Comparison of ENCODE assay signal across 8 mouse cellular contexts in the genomic region with DNA sequence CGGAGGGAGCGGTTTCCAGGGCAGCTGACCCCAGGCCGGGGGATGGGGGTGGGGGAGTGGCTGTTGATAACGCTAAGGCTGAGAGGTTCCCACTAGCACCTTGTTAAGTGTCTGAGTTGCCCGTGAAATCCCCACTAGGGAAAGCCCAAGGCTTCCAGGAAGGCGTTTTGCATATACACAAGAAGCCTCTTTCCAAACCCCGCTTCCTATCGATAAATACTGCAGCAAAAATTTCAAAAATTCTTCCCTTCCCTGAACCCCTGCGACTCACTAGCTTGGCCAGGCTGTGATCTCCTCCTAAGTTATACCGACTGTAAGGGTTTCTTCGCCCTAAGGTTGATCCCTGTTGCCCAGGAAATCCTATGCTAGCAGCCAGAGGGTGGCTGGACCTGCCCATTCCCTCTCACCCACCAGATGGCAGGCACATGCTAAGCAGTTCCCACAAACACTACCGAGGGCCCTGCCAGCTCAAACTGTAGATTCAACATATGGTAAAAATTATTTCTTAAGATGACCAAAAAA. TPM values are rescaled to one million over a fixed set of nuclear protein-coding genes. Genes with fewer than 3 reads are reported as not detected.
DNase-seq lines count a peak whose midpoint lies in the region; ATAC-seq and TF ChIP-seq lines count a peak whose summit lies in the region.

No protein-coding gene starts in this region.

- no peaks in the 10 kb centered on the region for H3K9me3 ChIP-seq in lung, embryonic 15.5 days

- H3K36me3 ChIP-seq in lung, embryonic 15.5 days: no peaks in the 10 kb centered on the region

- H3K9ac ChIP-seq in lung, embryonic 15.5 days: no peak overlapping the region

- WGBS in bone marrow, adult 2 months: 21% methylated on average over 12 of the region's 12 CpGs
- WGBS in lung, embryonic 15.5 days: 13% methylated on average over 12 of the region's 12 CpGs
- WGBS in olfactory bulb, adult 2 months: 22% methylated on average over 12 of the region's 12 CpGs

- no peak overlapping the region for H3K27ac ChIP-seq in bone marrow, adult 2 months (ENCODE audit: control insufficient read depth, insufficient read depth, low read depth, low read length, poor library complexity)
- H3K27ac ChIP-seq in embryonic fibroblast, embryonic 13.5 days (ENCODE audit: insufficient read depth, low read length): peak overlapping the region; percentile 76
- H3K27ac ChIP-seq in layer of hippocampus, adult 2 months: peak overlapping the region; percentile 88
- peak overlapping the region; percentile 56 for H3K27ac ChIP-seq in lung, embryonic 15.5 days
- peak overlapping the region; percentile 98 for H3K27ac ChIP-seq in olfactory bulb, adult 2 months (ENCODE audit: insufficient read depth, low read depth, low read length)

- intact Hi-C loops in heart, postnatal 36 days (cut with DNase I): loop anchor here (2.0 to 10.0 kb wide), 2 partner anchors 28 to 532 kb away; no protein-coding TSS in a partner anchor

- ATAC-seq in lung, embryonic 15.5 days (ENCODE audit: borderline replicate concordance, extremely low read depth, low FRiP score, low TSS enrichment): peak; percentile 68; the same call in 1 of the 2 replicates

- peak; percentile 40 for DNase-seq in CD4-positive helper T cell, adult 2 months (ENCODE audit: low read depth, low spot score)
- peak; percentile 50 to 51 for DNase-seq in heart, postnatal 36 days
- peak in 1 of 2 experiments; percentile 18 for DNase-seq in layer of hippocampus, adult 2 months (ENCODE audit: low spot score in 2 of 2)
- peak; percentile 53 to 59 for DNase-seq in urinary bladder, postnatal 36 days (ENCODE audit: low spot score in 2 of 2)

- TF ChIP-seq CTCF in bone marrow, adult 2 months (IDR thresholded peaks at IDR 0.05; ENCODE audit: control insufficient read depth, insufficient read depth, low read length): peak; percentile 64
- peak; percentile 67; the same call in 1 of the 2 replicates for TF ChIP-seq CTCF in embryonic fibroblast, embryonic 13.5 days (IDR thresholded peaks at IDR 0.05; ENCODE audit: borderline replicate concordance, insufficient read depth, low read length)
- no peak for TF ChIP-seq CTCF in layer of hippocampus, adult 2 months (conservative IDR thresholded peaks at IDR 0.05)
- no peak for TF ChIP-seq CTCF in olfactory bulb, adult 2 months (IDR thresholded peaks at IDR 0.05; ENCODE audit: insufficient read depth, low read depth, low read length)

- TF ChIP-seq POLR2A in bone marrow, adult 2 months (IDR thresholded peaks at IDR 0.05; ENCODE audit: borderline replicate concordance, control insufficient read depth, low read depth, low read length): no peak
- TF ChIP-seq POLR2A in embryonic fibroblast, embryonic 13.5 days (IDR thresholded peaks at IDR 0.05; ENCODE audit: low read depth, low read length): no peak
- TF ChIP-seq POLR2A in olfactory bulb, adult 2 months (IDR thresholded peaks at IDR 0.05; ENCODE audit: insufficient read depth, low read depth, low read length): no peak

- no peak overlapping the region for H3K4me3 ChIP-seq in bone marrow, adult 2 months (replicated peaks; ENCODE audit: control insufficient read depth, low read depth, low read length)
- peak overlapping the region; percentile 15; the same call in 1 of the 2 replicates for H3K4me3 ChIP-seq in embryonic fibroblast, embryonic 13.5 days (ENCODE audit: insufficient read depth, low read length)
- peak overlapping the region; percentile 43 for H3K4me3 ChIP-seq in layer of hippocampus, adult 2 months
- H3K4me3 ChIP-seq in lung, embryonic 15.5 days: peak overlapping the region; percentile 33
- no peak overlapping the region for H3K4me3 ChIP-seq in olfactory bulb, adult 2 months (ENCODE audit: insufficient read depth, low read depth, low read length)

- no peaks in the 10 kb centered on the region for H3K27me3 ChIP-seq in lung, embryonic 15.5 days

- H3K4me2 ChIP-seq in lung, embryonic 15.5 days: peak overlapping the region; percentile 64

- H3K4me1 ChIP-seq in bone marrow, adult 2 months (ENCODE audit: control insufficient read depth, insufficient read depth, low read length): peaks cover 3% of the 10 kb centered on the region
- H3K4me1 ChIP-seq in embryonic fibroblast, embryonic 13.5 days (ENCODE audit: control insufficient read depth, insufficient read depth, low read length): peaks cover 6% of the 10 kb centered on the region
- peaks cover 14% of the 10 kb centered on the region for H3K4me1 ChIP-seq in lung, embryonic 15.5 days
- H3K4me1 ChIP-seq in olfactory bulb, adult 2 months (ENCODE audit: control insufficient read depth, insufficient read depth, low read length): peaks cover 9% of the 10 kb centered on the region

RNA-seq across cellular contexts. Expression of a gene that starts 43.6 kb away (rescaled TPM):
- polyA plus RNA-seq in bone marrow, adult 2 months (2011; ENCODE audit: insufficient read depth, insufficient read length, low replicate concordance, missing spikeins): 397 and 805 TPM in 2 replicates
- 2,507 and 2,625 TPM in 2 replicates for polyA plus RNA-seq in embryonic fibroblast, embryonic 13.5 days (2011; ENCODE audit: insufficient read length, low read depth, missing spikeins)
- total RNA-seq in heart, postnatal 36 days (2021): 1,000 to 10,000 TPM; 1,282 to 1,390 TPM
- total RNA-seq in layer of hippocampus, adult 2 months (2021): 1,000 to 10,000 TPM; 2,132 to 2,154 TPM
- polyA plus RNA-seq in lung, embryonic 15.5 days (2015; fragmentation: Nextera tagmentation; extraction: Ambion mirVana): 2,564 and 2,677 TPM in 2 replicates
- polyA plus RNA-seq in olfactory bulb, adult 2 months (2012; ENCODE audit: insufficient read depth, insufficient read length, low replicate concordance, missing spikeins): 1,623 and 1,837 TPM in 2 replicates

Comparison
In these comparisons a context has a peak if more than half of its experiments do, and no peak if none do; other contexts are left out.
1. H3K4me3 ChIP-seq: peak in embryonic fibroblast, embryonic 13.5 days (single experiment), layer of hippocampus, adult 2 months (single experiment) and lung, embryonic 15.5 days (single experiment); none in bone marrow, adult 2 months (single experiment) and olfactory bulb, adult 2 months (single experiment).
2. CTCF ChIP-seq: peak in bone marrow, adult 2 months (single experiment) and embryonic fibroblast, embryonic 13.5 days (single experiment); none in layer of hippocampus, adult 2 months (single experiment) and olfactory bulb, adult 2 months (single experiment).